Mouse (Mus musculus) heart, adult 18-20 months (tissue): ENCODE measurements around the gene Ppp1r2. TPM values are rescaled to one million over a fixed set of nuclear protein-coding genes. Genes with fewer than 3 reads are reported as not detected.

Experiments
- DNase-seq, 2 experiments: peaks; one replicate each; pipeline ENCODE4 v3.0.0; 2021 to 2022; ENCODE audit warnings: mixed read lengths in 1 of 2
- total RNA-seq, 2 experiments: library from RNA; stranded (reverse); gene quantifications; 2 replicates each; pipeline ENCODE4 v1.2.3; 2021

The Ppp1r2 gene
- total RNA-seq, 2 experiments from 2014 or later = 77.5 to 85.2 TPM

DNA sequence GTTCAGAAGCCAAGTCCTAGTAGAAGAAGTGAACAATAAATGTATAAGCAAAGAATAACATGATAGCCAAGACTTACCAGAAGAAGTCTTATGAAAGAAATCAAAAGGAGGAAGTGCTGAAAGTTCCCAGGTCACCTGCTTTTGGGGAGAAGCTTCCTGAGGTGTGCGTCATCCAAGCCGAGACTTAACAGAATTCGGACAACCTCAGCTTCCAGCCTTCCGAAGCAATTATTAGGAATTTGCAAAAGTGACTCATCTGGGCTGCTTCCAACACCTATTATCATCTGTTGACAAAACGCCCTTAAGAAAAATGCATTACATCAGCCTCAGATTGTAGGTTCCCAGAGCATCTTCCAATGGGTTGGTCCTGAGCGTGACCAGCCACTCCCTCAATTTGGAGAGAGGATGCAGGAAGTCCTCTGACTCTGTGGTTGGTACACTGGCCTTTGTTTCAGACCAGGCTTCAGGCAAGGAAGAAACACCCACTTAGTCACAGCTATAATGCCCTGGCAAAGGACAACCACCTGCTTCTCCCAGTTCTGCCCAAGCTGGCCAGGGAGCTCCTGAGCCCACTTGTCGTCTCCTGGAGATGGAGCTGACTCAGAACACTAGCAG lies 15.8 kb upstream of the Ppp1r2 start:
- peak; percentile 73 to 86 for DNase-seq

DNA sequence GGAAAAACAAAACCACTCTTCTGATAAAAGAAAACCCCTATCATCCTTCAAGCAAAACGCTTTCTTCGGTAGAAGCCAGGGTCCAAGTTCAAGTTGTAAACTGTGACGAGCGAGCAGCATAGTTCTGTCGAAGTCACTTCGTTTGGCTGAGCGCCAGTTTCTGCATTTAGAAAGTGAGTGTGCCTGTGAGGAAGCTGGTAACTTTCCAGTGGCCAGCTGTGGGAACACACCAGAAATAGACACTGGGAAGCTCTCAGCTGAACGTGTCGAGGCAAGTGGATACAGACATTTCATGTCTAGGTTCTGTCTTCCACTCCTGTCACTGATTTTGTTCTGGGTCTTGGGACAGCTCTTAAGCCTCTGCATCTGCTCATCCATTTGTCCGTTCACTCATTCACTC lies 15.2 kb upstream of the Ppp1r2 start:
- peak; percentile 94 to 96 for DNase-seq

DNA sequence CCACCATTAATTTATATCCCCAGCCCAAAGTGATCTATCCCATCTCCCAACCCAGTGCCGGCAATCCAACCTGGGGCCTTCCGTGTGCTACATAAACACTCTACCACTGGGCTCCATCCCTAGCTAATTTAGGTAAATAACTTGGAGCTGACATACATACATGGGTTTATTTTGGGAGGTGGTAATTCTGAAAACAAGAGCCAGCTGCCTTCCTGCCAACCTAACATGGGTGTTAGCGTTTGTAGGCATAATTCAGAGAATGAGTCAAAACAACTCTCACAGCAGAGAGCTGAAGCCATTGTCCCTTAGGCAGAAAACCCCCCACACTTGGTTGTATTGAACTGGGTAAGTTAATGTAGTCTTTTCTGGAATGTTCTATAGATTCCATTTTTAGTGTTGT lies 12.6 kb upstream of the Ppp1r2 start:
- no peak for DNase-seq

DNA sequence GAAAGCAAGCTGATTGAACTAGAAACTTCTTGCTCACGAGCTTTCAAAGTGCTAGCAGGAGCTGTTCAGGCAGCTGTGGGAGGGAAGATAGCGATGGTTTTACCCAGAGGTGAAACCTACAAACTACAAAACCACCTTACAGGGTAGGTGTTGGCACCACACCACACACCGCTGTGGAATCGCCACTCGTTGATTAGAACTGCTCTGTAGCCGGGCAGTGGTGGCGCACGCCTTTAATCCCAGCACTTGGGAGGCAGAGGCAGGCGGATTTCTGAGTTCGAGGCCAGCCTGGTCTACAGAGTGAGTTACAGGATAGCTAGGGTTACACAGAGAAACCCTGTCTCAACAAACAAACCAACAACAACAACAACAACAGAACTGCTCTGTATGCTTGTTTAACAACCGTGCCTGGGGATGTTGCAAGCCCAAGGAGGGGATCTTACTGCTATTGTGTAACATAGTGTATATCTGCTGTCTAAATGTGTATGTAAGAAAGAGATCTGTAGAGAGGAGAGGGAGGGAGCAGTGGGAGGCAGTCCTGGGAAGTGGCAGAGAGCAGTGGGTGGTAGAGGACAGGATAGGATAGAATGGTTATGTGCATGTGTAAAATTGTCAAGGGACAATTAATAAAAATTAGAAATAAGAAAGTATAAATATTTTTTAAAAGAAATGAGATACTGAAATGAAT lies 11.9 kb upstream of the Ppp1r2 start:
- DNase-seq = no peak

DNA sequence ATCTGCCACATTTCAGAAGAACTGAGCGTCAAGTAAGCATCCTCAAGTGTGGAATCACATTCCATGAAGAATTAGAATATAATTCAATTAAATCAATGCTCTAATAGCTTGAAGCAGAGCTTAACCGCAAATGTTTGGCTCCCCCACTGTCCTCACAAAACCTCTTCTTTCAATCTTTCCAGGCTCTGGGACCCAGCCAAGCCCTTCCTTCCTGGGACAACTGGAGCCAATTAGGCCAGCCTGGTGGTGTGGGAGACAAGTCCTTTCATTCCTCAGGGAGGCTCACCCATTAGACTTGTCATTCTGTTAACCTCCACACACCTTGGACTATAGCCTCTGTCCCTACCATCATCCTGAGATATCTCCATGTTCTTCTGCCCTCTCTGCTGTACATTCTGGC lies 6.9 kb upstream of the Ppp1r2 start:
- DNase-seq = peak; percentile 77 to 81

DNA sequence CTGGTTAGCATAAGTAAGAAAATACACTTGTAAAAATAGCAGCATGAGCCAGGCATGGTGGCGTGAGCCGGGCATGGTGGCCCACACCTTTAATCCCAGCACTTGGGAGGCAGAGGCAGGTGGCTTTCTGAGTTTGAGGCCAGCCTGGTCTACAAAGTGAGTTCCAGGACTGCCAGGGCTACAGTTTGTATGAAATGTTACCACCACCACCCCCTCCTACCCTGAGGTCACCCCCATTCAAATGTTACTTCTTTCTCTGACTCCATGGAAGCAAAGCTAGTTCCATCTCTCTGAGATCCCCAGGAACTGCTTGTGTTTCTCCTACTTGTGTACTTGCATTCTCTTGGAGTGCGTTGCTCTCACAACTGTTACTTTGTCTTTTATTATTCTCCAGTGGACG lies 5.1 kb upstream of the Ppp1r2 start:
- DNase-seq = no peak

DNA sequence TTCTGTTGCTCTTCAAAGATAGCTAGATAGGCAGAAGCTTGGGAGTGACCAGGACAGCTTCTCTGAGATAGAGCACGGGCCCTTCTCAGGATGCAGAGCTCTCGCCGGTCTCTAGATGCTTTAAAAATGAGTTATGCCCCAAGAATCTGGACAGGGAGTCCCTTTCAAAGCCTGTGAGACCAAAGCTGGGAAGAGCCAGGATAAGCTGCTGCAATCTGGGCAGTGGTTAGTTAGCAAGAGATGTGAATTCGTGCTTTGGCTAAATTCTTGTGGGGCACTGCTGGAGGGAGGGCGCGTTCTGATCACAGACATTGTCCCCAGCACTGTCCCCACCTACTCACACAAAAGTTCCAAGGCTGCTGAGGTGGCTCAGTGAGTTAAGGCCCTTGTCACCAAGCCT lies 3.5 kb upstream of the Ppp1r2 start:
- DNase-seq = peak; percentile 19 to 26

DNA sequence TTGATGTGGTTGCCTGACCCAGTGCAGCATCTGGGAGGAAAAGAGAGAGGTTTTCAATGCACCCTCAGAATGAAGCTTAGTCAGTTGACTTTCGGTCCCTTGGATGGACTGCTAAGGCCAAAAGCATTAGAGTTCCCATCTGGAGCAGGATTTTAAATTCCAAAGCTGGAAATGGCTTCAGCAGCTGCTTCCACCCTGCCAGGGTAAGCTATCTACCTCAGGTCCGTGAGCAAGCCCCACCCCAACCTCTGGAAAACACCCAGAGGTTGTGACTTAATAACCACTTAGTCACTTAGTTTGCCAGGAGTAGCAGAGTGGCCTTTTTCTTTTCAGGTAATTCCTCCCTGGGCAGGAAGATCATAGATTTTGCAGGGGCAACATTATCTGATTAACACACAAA lies 3.0 kb upstream of the Ppp1r2 start:
- peak; percentile 35 to 81 for DNase-seq

DNA sequence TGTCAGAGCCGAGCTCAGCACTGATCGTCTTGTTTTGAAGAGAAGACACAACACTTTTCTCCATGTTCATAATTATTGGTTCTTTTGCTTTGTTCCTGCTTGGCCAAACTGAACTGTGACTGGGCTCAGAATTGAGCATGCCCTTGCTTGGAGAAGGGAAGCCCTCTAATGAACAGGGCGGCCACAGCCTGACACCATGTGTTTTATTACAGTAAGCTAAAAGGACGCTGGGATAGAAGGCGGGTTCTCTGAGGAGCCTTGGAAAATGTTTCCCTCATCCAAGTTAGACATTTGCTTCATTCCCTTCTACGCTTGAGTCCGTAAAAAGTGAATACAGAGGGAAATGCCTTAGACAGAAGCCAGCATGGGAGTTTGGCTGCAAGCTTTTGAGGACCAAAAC lies 1.9 kb upstream of the Ppp1r2 start:
- DNase-seq = peak in 1 of 2 experiments; percentile 69

DNA sequence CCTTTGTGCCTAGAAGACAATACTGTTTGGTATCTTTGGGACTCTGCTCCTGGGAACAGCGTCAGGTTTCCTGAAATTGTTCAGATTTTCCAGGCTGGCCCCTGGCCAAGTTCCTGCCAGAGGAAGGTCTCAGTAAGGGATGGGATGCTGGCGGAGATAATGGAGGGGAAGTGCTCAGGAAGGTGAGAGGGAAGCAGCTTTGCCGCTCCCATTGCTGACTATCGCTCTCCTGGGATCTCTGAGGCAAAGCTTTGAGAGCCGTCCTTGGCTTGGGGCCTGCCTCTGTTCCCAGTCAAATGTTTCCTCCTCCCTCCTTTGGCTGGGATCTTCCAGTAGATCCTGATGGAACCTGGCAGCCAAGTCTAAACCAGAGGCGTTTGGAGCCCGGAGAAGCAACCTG lies 1.5 kb upstream of the Ppp1r2 start:
- DNase-seq = peak; percentile 86 to 94

DNA sequence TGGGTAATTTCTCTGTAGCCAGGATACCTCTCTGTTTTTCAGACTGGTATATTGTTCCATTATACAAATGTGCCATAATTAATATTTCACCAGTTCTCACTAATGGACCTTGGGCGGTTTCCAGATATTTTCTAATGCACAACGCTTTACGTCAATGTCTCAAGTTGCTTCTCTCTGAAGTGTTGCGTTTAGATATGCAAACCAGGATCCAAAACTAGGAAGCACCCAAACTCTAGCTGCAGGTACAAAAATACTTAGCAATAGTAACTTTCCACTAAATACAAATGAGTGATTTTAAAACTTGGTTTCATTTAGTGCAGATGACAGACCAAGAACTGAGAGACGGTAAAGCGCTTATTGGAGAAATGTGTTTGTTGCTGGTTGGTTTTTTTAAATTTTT lies 993 bp downstream of the Ppp1r2 start:
- DNase-seq = no peak

DNA sequence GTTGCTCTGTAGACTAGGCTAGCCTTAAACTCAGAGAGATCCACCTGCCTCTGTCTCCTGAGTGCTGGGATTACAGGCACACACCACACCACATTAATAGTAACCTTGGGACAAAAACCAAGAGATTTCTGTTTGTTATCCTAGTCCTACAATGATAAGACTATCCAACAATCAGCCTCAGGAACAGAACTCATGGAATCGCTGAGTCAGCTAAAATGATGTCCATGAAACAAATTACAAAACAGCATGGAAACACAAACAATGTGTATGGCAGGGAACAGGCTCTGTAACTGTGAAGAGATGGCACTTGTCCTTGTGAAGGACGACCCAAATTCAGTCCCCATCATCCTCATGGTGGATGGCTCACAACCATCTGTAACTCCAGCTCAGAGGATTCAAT lies 8.4 kb downstream of the Ppp1r2 start:
- no peak for DNase-seq

DNA sequence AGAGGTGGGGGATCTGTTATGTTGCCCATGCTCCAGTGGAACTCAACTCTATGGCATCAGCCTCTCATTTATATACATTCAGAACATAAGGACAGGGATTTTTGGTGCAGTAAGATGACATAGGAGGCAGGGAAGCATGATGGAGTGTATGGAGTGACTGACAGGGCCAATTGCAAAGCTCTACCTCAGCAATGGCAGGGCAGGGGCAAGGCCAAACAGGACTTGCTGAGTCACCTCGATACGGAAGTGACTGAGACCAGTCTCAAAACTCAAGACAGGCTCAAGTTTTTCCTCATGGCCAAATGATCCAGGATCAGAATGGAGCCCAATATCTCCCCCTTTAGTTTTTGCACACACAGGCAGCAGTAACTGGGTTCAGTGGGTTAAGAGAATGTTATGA lies 18.9 kb downstream of the Ppp1r2 start:
- DNase-seq = no peak

DNA sequence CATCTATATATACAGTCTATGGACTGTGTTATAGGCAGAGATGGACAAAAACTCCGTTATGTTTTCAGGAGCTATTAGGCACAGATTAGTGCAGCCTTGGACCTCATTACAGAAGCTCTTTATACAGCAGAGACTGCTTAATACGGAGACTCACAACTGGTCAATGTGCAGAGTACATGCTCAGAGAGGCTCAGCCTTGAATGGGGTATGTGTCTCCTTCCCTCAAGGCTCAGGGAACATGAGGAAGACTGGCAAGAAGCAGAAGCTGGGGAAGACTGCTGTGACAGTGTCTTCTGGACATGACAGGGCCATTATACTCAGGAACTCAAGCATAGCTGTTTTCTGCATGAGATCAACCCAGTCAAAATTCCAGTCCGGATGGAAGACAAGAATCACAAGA lies 19.4 kb downstream of the Ppp1r2 start:
- no peak for DNase-seq

DNA sequence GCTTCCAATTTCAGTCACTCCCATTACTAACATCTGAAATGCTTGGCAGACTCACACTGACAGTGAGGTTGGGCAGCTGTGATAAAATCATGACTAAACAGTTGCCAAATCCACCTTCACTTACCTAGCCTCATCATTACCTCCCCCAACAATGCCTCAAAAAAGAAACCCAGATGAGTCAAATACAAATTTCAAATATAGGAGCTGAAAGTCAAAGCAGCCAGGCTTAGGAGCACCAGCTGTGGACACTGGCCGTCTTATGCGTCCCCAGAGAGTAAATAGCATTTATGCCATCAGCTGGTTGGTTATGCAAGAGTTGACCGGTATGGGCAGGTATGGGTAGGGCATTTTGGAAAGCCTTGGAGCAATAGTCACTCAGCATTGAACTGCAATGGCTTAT lies 25.7 kb downstream of the Ppp1r2 start:
- DNase-seq = no peak

DNA sequence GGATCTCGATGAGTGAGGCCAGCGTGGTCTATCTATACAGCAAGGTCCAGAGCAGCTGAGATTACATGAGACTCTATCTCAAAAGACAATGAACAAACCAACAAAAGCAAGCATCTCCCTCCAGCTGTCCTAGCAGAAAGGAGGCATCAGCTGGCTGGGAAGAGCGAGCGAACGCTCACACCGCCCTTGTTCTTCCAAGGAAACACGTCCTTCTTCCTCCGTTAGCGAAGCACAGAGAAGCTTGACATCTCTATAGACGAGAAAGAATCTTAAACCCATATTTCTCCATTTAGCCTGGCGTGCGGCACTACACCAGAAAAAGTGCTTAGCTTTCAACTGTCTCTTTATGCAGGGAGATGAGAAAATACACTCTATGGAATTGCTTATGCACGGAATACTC lies 26.4 kb downstream of the Ppp1r2 start:
- no peak for DNase-seq

DNA sequence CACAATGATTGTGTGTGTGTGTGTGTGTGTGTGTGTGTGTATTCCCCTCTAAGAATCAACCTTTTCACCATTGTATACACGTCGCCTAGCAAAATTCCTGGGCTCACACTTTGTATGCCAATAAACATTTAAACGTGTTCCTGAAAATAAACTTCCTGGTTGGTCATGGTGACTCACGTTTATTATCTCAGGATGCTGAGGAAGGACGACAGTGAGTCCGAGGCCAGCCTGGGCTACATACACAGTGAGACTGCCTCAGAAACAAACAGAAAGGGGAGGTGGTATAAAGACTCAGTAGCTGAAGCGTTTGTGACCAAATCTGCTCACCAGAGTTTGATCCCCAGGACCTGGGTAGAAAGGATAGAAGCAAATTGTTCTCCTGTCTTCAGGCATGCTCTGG lies 27.6 kb downstream of the Ppp1r2 start:
- no peak for DNase-seq

DNA sequence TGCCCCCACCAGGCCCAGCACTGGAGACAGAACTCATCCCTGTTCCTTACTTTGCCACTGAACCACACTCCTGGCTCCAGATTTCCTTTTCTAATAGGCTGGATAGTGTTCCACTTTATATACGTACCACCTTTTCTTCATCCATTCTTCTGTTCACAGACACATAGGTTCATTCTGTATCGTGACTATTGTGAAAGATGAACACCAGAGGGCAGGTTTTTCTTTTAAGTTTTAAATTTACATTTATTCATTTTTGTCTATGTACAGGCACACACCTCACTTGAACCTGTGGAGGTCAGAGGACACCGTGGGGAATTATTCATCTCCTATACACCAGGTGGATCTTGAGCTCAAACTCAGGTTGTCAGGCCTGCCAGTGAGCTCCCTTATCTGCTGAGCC lies 31.0 kb downstream of the Ppp1r2 start:
- no peak for DNase-seq

DNA sequence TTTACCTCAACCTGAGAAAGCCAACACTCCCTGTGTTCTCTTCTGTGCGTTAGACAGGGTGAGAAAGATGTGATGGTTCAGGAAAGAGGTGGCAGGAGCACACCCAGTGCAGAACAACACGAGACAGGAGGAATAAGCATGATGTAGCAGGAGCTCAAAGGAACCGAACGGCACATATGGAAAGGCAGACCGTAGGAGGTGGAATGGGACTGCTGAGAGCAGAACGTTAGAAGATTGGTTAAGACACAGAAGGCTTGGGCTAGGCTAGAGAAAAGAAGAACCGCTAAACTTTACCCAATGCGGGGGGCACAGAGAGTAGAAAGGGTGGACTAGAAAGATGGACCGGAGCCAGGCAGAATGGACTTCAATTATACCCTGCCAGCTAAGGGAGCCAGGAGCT lies 33.6 kb downstream of the Ppp1r2 start:
- DNase-seq = no peak

DNA sequence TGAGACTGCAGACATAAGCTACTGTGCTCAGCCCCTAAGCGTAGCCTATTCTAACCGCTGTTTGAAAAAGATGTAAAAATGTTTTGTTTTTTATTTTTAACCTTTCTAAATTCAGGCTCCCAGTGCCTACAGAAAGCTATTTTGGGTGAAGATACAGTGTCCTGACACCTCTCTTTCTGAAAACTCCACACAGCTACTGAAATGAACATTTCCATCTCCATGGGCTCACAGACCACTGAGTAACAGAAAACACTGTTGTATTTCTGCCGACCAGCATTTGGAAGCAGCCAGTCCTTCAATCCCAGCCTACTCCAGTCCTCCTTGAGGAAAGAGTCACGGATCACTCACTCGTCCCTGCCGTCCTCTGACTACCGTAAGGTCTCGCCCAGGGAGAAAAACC lies 34.5 kb downstream of the Ppp1r2 start:
- DNase-seq = no peak

DNA sequence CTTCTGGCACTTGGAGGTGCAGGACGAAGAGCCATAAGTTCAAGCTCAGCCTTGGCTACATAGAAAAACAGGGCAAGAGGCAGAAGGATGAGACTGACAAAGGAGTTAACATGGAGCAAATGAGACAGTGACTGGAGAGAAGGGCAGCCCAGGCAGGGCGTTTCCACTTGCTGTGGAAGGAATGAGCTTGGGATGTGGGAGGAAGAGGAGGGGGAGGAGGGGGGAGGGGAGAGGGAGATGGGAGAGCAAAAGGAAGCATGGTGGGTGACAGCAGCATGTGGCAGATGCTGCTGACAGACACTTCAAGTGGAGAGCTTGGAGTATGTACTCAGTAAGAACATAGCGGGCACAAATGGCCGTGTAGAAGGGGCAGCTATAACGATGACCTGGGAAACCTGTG lies 36.8 kb downstream of the Ppp1r2 start:
- no peak for DNase-seq

DNA sequence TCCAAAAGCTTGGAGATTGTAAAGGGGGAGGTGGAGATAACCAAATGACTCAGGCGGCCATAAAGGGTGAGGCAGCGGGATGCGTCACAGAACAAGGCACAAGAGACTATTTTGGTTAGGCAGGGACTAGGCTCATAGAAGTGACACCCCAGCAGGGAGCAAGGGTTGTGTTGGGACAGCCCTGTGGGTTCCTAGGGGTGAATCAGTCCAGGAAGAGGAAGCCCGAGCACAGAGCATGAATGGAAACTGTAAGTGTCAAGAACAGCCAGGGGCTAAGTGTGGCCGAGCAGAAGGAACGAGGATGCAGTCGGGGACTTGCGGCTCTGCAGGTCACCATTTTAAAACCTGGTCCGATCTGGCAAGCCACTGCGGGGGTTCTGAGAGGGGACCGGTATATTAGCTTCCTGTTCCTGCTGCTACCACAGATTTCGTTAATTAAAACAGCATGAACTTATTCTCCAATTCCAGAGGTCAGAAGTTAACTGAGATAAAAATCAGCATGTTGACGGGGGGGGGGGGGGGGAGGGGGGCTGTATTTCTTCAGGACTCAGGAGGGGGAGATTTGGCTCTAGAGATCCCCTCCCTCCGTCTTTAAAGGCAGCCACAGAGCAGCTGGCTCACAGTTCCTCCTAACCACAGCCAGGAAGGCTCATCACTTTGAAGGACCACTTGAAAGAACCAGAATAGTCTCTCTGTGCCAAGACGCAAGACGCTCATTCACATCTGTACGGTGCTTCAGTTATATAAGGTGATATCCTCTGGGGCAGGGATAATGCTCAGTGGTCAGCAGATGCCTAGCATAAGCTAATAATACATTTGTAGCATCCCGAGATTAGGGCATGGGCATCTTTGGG lies 39.4 kb downstream of the Ppp1r2 start:
- peak; percentile 39 to 53 for DNase-seq

DNA sequence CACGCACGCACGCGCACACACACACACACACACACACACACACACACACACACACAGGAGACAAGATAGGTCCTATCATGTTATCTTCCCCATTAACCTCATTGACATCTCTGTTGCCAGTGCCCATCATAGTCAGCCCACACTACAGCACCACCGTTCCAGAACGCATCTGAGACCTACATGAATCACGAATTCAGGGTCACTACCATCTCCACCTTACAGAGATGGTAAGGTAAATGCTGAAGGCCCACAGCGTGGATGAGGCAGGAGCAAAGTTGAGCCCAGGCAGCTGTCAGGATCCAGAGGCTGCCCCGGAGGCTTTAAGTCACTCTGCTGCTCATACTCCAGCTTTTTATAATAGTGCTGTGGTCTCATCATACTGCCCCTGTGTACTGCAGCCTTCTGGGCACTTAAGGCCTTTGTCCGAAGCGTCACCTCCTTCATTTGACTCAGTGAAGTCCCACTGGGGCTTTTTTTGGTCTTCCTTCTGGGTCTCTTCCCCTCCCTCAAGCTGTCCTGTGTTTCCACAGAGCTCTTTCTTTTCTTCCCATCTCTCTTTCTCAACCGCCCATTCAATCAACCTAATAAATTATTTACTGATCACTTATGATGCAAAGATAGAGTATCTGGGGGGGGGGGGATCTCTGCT lies 40.1 kb downstream of the Ppp1r2 start:
- DNase-seq = no peak
